Mouse (Mus musculus) intestine, postnatal 0 days (tissue): ENCODE results near the gene Rab11fip5. TPM values are rescaled to one million over a fixed set of nuclear protein-coding genes. Genes with fewer than 3 reads are reported as not detected.

Source experiments
- ATAC-seq: fragments of 200-750 bp; cut with Nextera tagmentation; 2 replicates; pipeline ENCODE4 v1.8.0; 2017; ENCODE audit warnings: mild to moderate bottlenecking, moderate TSS enrichment, moderate library complexity
- H3K27ac ChIP-seq: fragments of 300-500 bp; sonication (generic); 2 replicates; pipeline ENCODE4 v1.5.1; 2014; ENCODE audit warnings: mild to moderate bottlenecking, low read depth, low read length, moderate library complexity
- H3K27me3 ChIP-seq: fragments of 300-500 bp; sonication (generic); replicated peaks from 2 replicates; pipeline ENCODE4 v1.6.1; 2014; ENCODE audit warnings: low read length, mixed read lengths; ENCODE audit not compliant: control insufficient read depth, insufficient read depth
- H3K36me3 ChIP-seq: fragments of 300-500 bp; sonication (generic); 2 replicates; pipeline ENCODE4 v1.6.1; 2014; ENCODE audit warnings: mild to moderate bottlenecking, moderate library complexity; ENCODE audit not compliant: control insufficient read depth, insufficient read depth
- H3K4me1 ChIP-seq: fragments of 300-500 bp; sonication (generic); replicated peaks from 2 replicates; pipeline ENCODE4 v1.6.1; 2014; ENCODE audit warnings: antibody characterized with exemption, low read length, mixed read lengths; ENCODE audit not compliant: control insufficient read depth, insufficient read depth
- H3K4me2 ChIP-seq: fragments of 300-500 bp; sonication (generic); replicated peaks from 2 replicates; pipeline ENCODE4 v1.6.1; 2014; ENCODE audit warnings: low read depth, mild to moderate bottlenecking, moderate library complexity
- H3K4me3 ChIP-seq: fragments of 300-500 bp; sonication (generic); 2 replicates; pipeline ENCODE4 v1.5.1; 2014; ENCODE audit warnings: low read depth, low read length
- H3K9ac ChIP-seq: fragments of 300-500 bp; sonication (generic); 2 replicates; pipeline ENCODE4 v1.6.1; 2014; ENCODE audit warnings: mild to moderate bottlenecking, low read depth, low read length
- H3K9me3 ChIP-seq: fragments of 300-500 bp; sonication (generic); 2 replicates; pipeline ENCODE4 v1.6.1; 2016; ENCODE audit warnings: mixed run types; ENCODE audit not compliant: control insufficient read depth
- CTCF ChIP-seq: sonication (generic); IDR thresholded peaks from 2 replicates; pipeline ENCODE4 v1.5.1; 2016; ENCODE audit warnings: low read depth, mild to moderate bottlenecking, control low read depth, antibody characterized with exemption, moderate library complexity
- WGBS: fragments of 180-500 bp; shearing (Covaris S2); extraction: QIAGEN DNeasy Blood & Tissue Kit; methylation state at CpG from one replicate; pipeline ENCODE4 v1.1.7; 2014; 5-methylcytosine and 5-hydroxymethylcytosine counted together
- polyA plus RNA-seq: library from polyadenylated mRNA; unstranded; fragments of >200 nt; fragmentation: Nextera tagmentation; extraction: Ambion mirVana; gene quantifications from 2 replicates; pipeline ENCODE4 v1.2.1, GENCODE M21; 2015

The Rab11fip5 gene
- polyA plus RNA-seq, 1 experiment from 2014 or later: 30.5 TPM

DNA sequence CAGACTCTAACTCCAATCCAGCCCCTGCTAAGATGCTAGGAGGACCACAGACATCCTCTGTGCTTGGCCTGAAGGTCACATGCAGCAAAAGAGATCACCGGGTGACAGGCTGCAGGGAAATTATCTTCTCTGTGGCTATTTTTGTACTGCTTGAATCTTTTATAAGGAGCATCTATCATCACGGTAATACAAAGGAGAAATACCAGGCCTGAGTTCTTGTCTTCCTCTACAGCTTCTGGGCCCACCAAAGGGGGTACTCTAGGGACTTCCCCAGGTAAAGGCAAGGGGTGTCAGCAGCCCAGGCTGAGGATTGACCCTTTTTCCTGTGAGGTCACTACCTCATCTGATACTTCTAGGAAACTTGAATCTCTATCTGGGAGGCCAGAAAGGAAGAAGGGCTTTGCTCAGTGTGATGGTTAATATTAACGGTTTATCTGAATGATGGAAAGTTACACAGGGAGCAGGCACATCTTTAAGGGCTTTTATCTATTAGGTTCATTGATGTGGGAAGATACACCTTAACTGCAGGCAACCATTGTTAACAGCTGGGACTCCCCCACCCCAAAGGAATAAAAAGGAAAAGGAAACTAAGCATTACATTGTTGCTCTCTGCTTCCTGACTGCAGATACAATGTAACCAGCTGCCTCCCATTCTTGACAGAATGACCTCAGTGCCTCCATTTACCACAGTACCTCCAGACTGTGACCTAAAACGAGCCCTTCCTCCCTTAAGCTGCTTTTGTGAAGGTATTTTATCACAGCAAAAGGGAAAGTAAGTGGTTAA, 17.6 kb downstream of the Rab11fip5 start:
- no peak for TF ChIP-seq CTCF
- Histone ChIP-seq H3K4me1 (0 out of 2 replicates have a peak, but pooled peaks cover 4% of the 10 kb centered on the region), H3K4me3 (no peak overlapping the region), H3K9ac (no peak overlapping the region), H3K27ac (no peak overlapping the region), H3K9me3 (no peaks in the 10 kb centered on the region), H3K36me3 (no peaks in the 10 kb centered on the region; the same call in 1 of the 2 replicates), H3K27me3 (no peaks in the 10 kb centered on the region), H3K4me2 (no peak overlapping the region)
- ATAC-seq: no peak
- 52% methylated on average over 4 of the region's 4 CpGs for WGBS

DNA sequence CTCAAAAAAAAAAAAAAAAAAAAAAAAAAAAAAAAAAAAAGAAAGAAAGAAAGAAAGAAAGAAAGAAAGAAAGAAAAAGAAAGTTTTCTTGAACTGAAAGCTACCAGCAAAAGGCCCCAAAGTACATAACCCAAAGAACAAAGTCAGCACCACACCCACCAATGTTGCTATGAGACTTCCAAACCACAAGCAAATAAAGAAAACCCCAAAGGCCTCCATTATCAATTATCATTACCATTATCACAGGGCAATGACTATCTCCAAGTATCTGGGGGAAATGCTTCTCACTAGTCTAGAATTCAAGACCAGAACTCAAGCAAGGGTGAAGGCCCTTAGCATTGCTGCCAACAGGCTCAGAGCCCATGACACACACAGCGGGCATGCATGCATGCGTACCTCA, 18.7 kb downstream of the Rab11fip5 start:
- H3K4me3 ChIP-seq: no peak overlapping the region
- no peaks in the 10 kb centered on the region; the same call in 1 of the 2 replicates for H3K36me3 ChIP-seq
- no peak overlapping the region for H3K9ac ChIP-seq
- no peak for ATAC-seq
- no peak overlapping the region for H3K27ac ChIP-seq
- H3K9me3 ChIP-seq: no peaks in the 10 kb centered on the region
- TF ChIP-seq CTCF: no peak
- no peak overlapping the region for H3K4me2 ChIP-seq
- H3K27me3 ChIP-seq: no peaks in the 10 kb centered on the region
- WGBS: 78% methylated on average over 2 of the region's 2 CpGs
- 0 out of 2 replicates have a peak, but pooled peaks cover 4% of the 10 kb centered on the region for H3K4me1 ChIP-seq

DNA sequence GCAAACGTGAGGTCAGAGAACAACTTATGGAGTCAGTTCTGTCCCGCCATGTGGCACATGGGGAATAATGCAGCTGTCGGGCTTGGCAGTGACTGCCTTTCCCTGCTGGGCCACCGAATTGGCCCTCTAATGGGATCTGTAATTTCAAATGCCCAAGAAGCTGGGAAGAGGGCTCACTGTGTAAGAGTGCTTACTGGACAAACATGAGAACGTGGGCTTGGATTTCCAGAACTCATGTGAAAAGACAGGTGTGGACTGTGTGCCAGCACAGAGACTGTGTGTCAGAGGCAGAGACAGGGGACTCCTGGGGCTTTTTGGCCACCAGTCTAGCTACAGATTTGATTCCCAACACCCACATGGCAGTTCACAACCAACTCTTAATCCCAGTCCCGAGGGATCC, 19.7 kb downstream of the Rab11fip5 start:
- Histone ChIP-seq H3K27me3 (no peaks in the 10 kb centered on the region), H3K4me2 (no peak overlapping the region), H3K4me1 (0 out of 2 replicates have a peak, but pooled peaks cover 4% of the 10 kb centered on the region), H3K36me3 (no peaks in the 10 kb centered on the region), H3K27ac (no peak overlapping the region), H3K4me3 (no peak overlapping the region), H3K9ac (no peak overlapping the region), H3K9me3 (no peaks in the 10 kb centered on the region)
- WGBS: 75% methylated on average over 6 of the region's 6 CpGs
- TF ChIP-seq CTCF: no peak
- no peak for ATAC-seq

DNA sequence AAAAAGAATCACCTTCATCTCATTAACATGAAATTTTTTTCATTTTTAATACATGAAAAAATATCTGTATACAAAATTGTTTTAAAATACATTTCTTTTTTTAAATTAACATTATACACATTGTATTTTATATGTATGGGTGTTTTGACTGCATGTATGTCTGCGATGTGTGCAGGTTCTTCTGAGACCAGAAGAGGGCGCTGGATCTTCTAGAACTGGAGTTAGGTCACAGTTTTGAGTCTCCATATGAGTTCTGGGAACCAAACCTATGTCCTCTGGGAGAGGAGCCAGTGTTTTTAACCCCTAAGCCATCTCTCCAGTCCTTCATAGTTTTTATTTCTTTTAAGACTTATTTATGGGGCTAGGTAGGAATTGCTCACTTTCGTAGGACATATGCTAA, 20.7 kb downstream of the Rab11fip5 start:
- 0 out of 2 replicates have a peak, but pooled peaks cover 4% of the 10 kb centered on the region for H3K4me1 ChIP-seq
- no peaks in the 10 kb centered on the region for H3K27me3 ChIP-seq
- H3K4me2 ChIP-seq: no peak overlapping the region
- H3K4me3 ChIP-seq: no peak overlapping the region
- H3K36me3 ChIP-seq: peaks cover 3% of the 10 kb centered on the region; the same call in 1 of the 2 replicates
- 68% methylated on average over 3 of the region's 3 CpGs for WGBS
- peak; percentile 57 for TF ChIP-seq CTCF
- ATAC-seq: no peak
- H3K9me3 ChIP-seq: no peaks in the 10 kb centered on the region
- H3K9ac ChIP-seq: no peak overlapping the region
- H3K27ac ChIP-seq: no peak overlapping the region

DNA sequence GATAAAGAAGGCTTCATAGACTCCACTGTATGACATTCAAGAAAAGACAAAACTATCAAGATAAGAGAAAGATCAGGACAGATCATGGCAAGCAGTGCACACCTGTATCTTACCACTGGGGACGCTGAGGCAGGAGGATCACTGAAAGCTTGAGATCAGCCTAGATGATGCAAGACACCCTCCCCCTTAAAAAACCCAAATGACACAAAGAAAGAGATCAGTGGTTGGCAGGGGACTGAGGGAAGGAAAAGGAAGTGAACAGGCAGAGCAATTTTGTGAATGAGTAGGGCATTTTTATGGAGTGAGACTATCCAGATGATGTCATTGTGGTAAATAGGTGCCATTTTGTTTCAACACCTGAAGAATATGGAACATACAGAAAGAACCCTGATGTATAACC, 24.3 kb downstream of the Rab11fip5 start:
- TF ChIP-seq CTCF: no peak
- 89% methylated on average over 1 of the region's 1 CpGs for WGBS

DNA sequence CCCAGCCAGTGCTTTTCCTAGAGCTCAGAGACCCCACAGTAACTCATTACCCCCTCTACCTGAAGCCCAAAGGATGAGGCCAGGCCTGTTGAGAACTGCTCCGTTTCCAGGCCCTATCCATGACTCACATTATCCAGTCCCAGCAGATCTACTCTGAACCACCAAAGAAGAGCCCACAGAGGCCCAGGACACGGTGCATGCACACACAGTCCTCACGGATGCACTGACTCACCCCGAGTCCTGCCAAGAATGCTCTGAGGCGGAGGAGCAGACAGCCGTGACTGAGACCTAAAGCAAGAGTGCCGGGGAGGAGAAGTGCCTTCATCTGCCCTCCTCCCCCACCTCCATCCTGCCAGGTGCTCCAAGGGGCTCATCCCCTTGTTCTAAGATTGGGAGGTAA, 25.2 kb downstream of the Rab11fip5 start:
- H3K9ac ChIP-seq: no peak overlapping the region
- WGBS: 66% methylated on average over 7 of the region's 7 CpGs
- peaks cover 26% of the 10 kb centered on the region; the same call in 1 of the 2 replicates for H3K36me3 ChIP-seq
- H3K4me2 ChIP-seq: no peak overlapping the region
- no peaks in the 10 kb centered on the region for H3K27me3 ChIP-seq
- TF ChIP-seq CTCF: no peak
- no peak overlapping the region for H3K27ac ChIP-seq
- ATAC-seq: no peak
- H3K4me3 ChIP-seq: no peak overlapping the region
- H3K9me3 ChIP-seq: no peaks in the 10 kb centered on the region
- no peaks in the 10 kb centered on the region for H3K4me1 ChIP-seq

More for the DNA sequence above, 24.3 kb downstream of the Rab11fip5 start:
- H3K36me3 ChIP-seq: peaks cover 23% of the 10 kb centered on the region; the same call in 1 of the 2 replicates
- no peaks in the 10 kb centered on the region for H3K9me3 ChIP-seq
- H3K4me3 ChIP-seq: no peak overlapping the region
- H3K27me3 ChIP-seq: no peaks in the 10 kb centered on the region
- no peak overlapping the region for H3K27ac ChIP-seq
- ATAC-seq: no peak
- no peak overlapping the region for H3K9ac ChIP-seq
- no peak overlapping the region for H3K4me2 ChIP-seq
- no peaks in the 10 kb centered on the region for H3K4me1 ChIP-seq
